Mouse (Mus musculus) stomach, postnatal 0 days (tissue): ENCODE results near the gene Pkd1l3. TPM values are rescaled to one million over a fixed set of nuclear protein-coding genes. Genes with fewer than 3 reads are reported as not detected.
A peak's percentile ranks its signal among the peaks of the same experiment; 100 is the strongest.

Experiments used
- ATAC-seq: fragments of 200-750 bp; cut with Nextera tagmentation; 2 replicates; pipeline ENCODE4 v1.8.0; 2017; ENCODE audit not compliant: low FRiP score, low TSS enrichment
- DNase-seq: peaks from one replicate; pipeline ENCODE4 v3.0.0-alpha.2; 2016; ENCODE audit warnings: low spot score
- H3K27ac ChIP-seq: fragments of 300-500 bp; sonication (generic); replicated peaks from 2 replicates; pipeline ENCODE4 v1.5.1; 2014; ENCODE audit warnings: mild to moderate bottlenecking, control low read depth
- H3K27me3 ChIP-seq: fragments of 300-500 bp; sonication (generic); 2 replicates; pipeline ENCODE4 v1.6.1; 2014; ENCODE audit warnings: low read length; ENCODE audit not compliant: control insufficient read depth, insufficient read depth
- H3K36me3 ChIP-seq: fragments of 300-500 bp; sonication (generic); 2 replicates; pipeline ENCODE4 v1.6.1; 2014; ENCODE audit warnings: low read length, mixed read lengths; ENCODE audit not compliant: control insufficient read depth, insufficient read depth
- H3K4me1 ChIP-seq: fragments of 300-500 bp; sonication (generic); replicated peaks from 2 replicates; pipeline ENCODE4 v1.6.1; 2014; ENCODE audit warnings: antibody characterized with exemption; ENCODE audit not compliant: control insufficient read depth, insufficient read depth
- H3K4me2 ChIP-seq: fragments of 300-500 bp; sonication (generic); replicated peaks from 2 replicates; pipeline ENCODE4 v1.6.1; 2014; ENCODE audit warnings: low read depth, mild to moderate bottlenecking, control low read depth, moderate library complexity
- H3K4me3 ChIP-seq: fragments of 300-500 bp; sonication (generic); 2 replicates; pipeline ENCODE4 v1.5.1; 2014; ENCODE audit warnings: low read depth, low read length, control low read depth
- H3K9ac ChIP-seq: fragments of 300-500 bp; sonication (generic); 2 replicates; pipeline ENCODE4 v1.6.1; 2014; ENCODE audit warnings: mild to moderate bottlenecking, low read length, control low read depth, mixed read lengths
- H3K9me3 ChIP-seq: fragments of 300-500 bp; sonication (generic); 2 replicates; pipeline ENCODE4 v1.6.1; 2016; ENCODE audit warnings: low read length; ENCODE audit not compliant: control insufficient read depth
- CTCF ChIP-seq: IDR thresholded peaks from 2 replicates; pipeline ENCODE4 v1.5.1; 2016; ENCODE audit warnings: antibody characterized with exemption, low read depth, mild to moderate bottlenecking, moderate library complexity
- EP300 ChIP-seq: optimal IDR thresholded peaks from 2 replicates; pipeline ENCODE3; 2016; ENCODE audit warnings: antibody characterized with exemption
- WGBS: fragments of 180-500 bp; shearing (Covaris S2); extraction: QIAGEN DNeasy Blood & Tissue Kit; methylation state at CpG from one replicate; pipeline ENCODE4 v1.1.7; 2014; 5-methylcytosine and 5-hydroxymethylcytosine counted together
- polyA plus RNA-seq: library from polyadenylated mRNA; unstranded; fragments of >200 nt; fragmentation: Nextera tagmentation; extraction: Ambion mirVana; gene quantifications from 2 replicates; pipeline ENCODE4 v1.2.1, GENCODE M21; 2015

Pkd1l3 gene
- polyA plus RNA-seq, 1 experiment from 2014 or later, result not detected

DNA sequence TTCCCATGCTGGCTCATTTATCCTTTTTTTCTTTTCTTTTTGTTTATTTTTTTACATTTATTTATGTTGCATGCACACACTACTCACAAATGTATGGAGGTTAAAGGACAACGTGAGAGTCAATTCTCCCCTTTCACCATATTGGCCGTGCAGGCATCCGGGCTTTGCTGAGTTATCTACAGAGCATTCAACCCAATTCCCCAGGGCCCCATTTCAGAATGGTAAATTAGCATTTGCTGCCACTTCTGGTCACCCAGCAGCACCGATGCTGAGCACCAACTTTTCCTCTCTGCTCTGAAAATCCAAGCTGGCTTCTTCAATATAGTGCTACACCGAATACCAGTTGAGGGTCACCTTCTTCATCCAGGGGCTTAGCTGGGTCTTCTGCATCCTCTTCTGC is 24.5 kb downstream of the Pkd1l3 start:
- no peaks in the 10 kb centered on the region for H3K36me3 ChIP-seq
- DNase-seq (no peak), ATAC-seq (no peak)
- no peaks in the 10 kb centered on the region for H3K4me1 ChIP-seq
- no peak overlapping the region for H3K4me2 ChIP-seq
- 81% methylated on average over 5 of the region's 5 CpGs for WGBS
- no peaks in the 10 kb centered on the region for H3K9me3 ChIP-seq
- no peaks in the 10 kb centered on the region for H3K27me3 ChIP-seq
- H3K9ac ChIP-seq, result no peak overlapping the region
- no peak overlapping the region for H3K27ac ChIP-seq
- TF ChIP-seq CTCF (no peak), EP300 (no peak)
- no peak overlapping the region for H3K4me3 ChIP-seq

DNA sequence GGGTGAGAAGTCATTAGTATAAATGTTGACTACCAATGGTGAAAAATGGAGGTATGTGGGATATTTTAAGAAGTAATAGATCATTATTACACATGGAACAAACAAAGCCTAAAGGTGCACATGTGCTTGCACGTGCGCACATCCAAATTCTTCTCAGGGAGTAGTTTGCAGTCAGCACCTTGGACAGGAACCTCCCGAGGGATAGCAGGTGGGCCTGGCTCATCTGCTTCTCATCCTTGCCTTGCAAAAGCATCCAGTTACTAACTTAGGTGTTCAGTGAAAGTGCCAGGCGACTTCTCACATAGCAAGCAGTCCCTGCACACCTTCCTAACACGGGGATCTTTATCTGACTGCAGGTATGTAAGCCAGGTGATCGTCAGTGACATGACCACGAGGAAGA is 26.1 kb downstream of the Pkd1l3 start:
- 46% methylated on average over 7 of the region's 7 CpGs for WGBS
- Histone ChIP-seq H3K9me3 (no peaks in the 10 kb centered on the region), H3K27ac (no peak overlapping the region), H3K27me3 (no peaks in the 10 kb centered on the region), H3K4me2 (no peak overlapping the region), H3K9ac (no peak overlapping the region), H3K4me3 (no peak overlapping the region), H3K4me1 (no peaks in the 10 kb centered on the region), H3K36me3 (no peaks in the 10 kb centered on the region)
- no peak for TF ChIP-seq EP300
- no peak for TF ChIP-seq CTCF
- DNase-seq (no peak), ATAC-seq (no peak)

GRCm38 (mm10) chr8:109641236-109641635 is 26.9 kb downstream of the Pkd1l3 start:
- DNase-seq, result no peak
- TF ChIP-seq EP300, result no peak
- TF ChIP-seq CTCF, result no peak
- H3K4me2 ChIP-seq, result no peak overlapping the region
- H3K4me3 ChIP-seq, result no peak overlapping the region
- H3K4me1 ChIP-seq, result no peaks in the 10 kb centered on the region
- H3K27me3 ChIP-seq, result no peaks in the 10 kb centered on the region
- H3K9me3 ChIP-seq, result no peaks in the 10 kb centered on the region
- no peak overlapping the region for H3K27ac ChIP-seq
- no peaks in the 10 kb centered on the region for H3K36me3 ChIP-seq
- H3K9ac ChIP-seq, result no peak overlapping the region
- no peak for ATAC-seq
- 68% methylated on average over 5 of the region's 5 CpGs for WGBS

DNA sequence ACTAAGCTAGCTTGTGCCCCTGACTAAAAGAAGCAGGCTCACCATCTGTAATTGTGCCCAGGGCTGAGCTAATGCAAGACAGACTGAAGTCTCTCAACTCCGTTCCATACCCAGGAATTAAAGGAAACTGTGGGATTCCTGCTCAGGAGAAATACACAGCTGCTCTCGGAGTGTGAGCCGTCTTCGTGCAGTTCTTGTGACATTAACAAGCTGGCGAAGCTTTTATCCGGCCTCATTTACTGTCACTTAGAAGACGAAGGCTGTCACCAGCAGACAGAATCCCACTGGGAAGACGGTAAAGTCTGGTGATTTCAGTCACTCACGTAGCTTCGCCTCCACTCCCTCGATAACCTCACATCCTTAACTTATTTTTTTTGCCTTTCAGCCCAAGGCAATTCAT is 33.0 kb downstream of the Pkd1l3 start:
- TF ChIP-seq EP300, result no peak
- TF ChIP-seq CTCF, result no peak
- no peak overlapping the region for H3K9ac ChIP-seq
- no peak for ATAC-seq
- H3K4me2 ChIP-seq, result no peak overlapping the region
- no peaks in the 10 kb centered on the region for H3K4me1 ChIP-seq
- no peak overlapping the region for H3K4me3 ChIP-seq
- H3K36me3 ChIP-seq, result no peaks in the 10 kb centered on the region
- WGBS, result 64% methylated on average over 11 of the region's 11 CpGs
- DNase-seq, result no peak
- no peak overlapping the region for H3K27ac ChIP-seq
- no peaks in the 10 kb centered on the region for H3K27me3 ChIP-seq
- no peaks in the 10 kb centered on the region for H3K9me3 ChIP-seq

- ATAC-seq (no peak), DNase-seq (no peak)
- no peaks in the 10 kb centered on the region for H3K27me3 ChIP-seq
- 35% methylated on average over 7 of the region's 7 CpGs for WGBS
- no peak overlapping the region for H3K4me3 ChIP-seq
- no peak overlapping the region for H3K27ac ChIP-seq
- no peaks in the 10 kb centered on the region for H3K9me3 ChIP-seq
- H3K9ac ChIP-seq, result no peak overlapping the region
- no peak overlapping the region for H3K4me2 ChIP-seq
- no peaks in the 10 kb centered on the region for H3K36me3 ChIP-seq
- TF ChIP-seq EP300 (no peak), CTCF (no peak)
- H3K4me1 ChIP-seq, result no peaks in the 10 kb centered on the region
Observed at GRCm38 (mm10) chr8:109648469-109648868, 34.2 kb downstream of the Pkd1l3 start.

DNA sequence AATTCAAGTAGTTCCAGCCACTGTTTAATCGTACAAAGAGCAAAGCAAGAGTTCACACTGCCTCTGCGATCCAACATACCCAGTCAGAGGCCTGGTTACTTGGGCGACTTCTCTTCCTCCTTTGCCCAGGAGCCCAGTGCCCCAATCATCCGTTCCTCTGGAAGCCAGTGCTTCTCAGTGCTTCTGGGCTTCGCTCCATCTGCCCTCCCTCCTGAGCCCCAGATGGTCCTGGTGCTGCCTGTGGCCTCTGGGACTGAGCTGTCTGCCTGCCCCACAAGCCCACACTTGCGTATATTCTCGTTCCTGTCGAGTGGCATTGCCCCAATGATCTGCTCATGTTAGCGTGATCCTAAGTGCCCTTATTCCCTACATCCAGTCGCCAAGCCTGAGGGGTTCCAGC is 36.5 kb downstream of the Pkd1l3 start:
- H3K27me3 ChIP-seq, result no peaks in the 10 kb centered on the region
- no peak overlapping the region for H3K4me3 ChIP-seq
- WGBS, result 61% methylated on average over 10 of the region's 10 CpGs
- no peaks in the 10 kb centered on the region for H3K36me3 ChIP-seq
- no peak for TF ChIP-seq EP300
- no peak for TF ChIP-seq CTCF
- no peaks in the 10 kb centered on the region for H3K4me1 ChIP-seq
- no peaks in the 10 kb centered on the region for H3K9me3 ChIP-seq
- peak overlapping the region; percentile 24; the same call in 1 of the 2 replicates for H3K27ac ChIP-seq
- DNase-seq (no peak), ATAC-seq (no peak)
- H3K9ac ChIP-seq, result no peak overlapping the region
- no peak overlapping the region for H3K4me2 ChIP-seq
